Mouse (Mus musculus) ovary, postnatal 14 days (tissue): ENCODE measurements around the gene N4bp3.
"Not testable (repeated sequence)": the region's sequence is repeated elsewhere in the genome, so short reads cannot be mapped to it uniquely, and the experiment has no call there.

Experiments
- DNase-seq: peaks from one replicate; pipeline ENCODE4 v3.0.0; 2022; ENCODE audit warnings: low spot score

The N4bp3 gene

GRCm38 (mm10) chr11:51652889-51653418 lies 2.3 kb upstream of the N4bp3 start:
- no peak for DNase-seq

- DNase-seq, result no peak
Observed at GRCm38 (mm10) chr11:51650261-51650660, 381 bp downstream of the N4bp3 start.

DNA sequence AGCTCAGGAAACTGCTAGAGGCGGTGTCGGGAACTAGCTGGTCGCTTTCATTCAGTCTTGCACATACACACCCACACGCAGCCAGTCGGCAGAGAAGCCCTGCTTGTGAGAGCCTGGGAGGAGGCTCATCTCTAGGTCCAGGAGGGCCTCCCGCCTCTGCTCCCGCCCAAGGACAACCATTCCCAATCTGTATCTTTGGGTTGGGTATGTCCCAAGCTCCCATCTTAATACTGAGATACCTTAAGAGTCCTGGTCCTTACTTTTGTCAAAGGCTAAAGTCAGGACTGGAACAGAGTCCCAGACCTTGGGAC lies 798 bp downstream of the N4bp3 start:
- no peak for DNase-seq

DNA sequence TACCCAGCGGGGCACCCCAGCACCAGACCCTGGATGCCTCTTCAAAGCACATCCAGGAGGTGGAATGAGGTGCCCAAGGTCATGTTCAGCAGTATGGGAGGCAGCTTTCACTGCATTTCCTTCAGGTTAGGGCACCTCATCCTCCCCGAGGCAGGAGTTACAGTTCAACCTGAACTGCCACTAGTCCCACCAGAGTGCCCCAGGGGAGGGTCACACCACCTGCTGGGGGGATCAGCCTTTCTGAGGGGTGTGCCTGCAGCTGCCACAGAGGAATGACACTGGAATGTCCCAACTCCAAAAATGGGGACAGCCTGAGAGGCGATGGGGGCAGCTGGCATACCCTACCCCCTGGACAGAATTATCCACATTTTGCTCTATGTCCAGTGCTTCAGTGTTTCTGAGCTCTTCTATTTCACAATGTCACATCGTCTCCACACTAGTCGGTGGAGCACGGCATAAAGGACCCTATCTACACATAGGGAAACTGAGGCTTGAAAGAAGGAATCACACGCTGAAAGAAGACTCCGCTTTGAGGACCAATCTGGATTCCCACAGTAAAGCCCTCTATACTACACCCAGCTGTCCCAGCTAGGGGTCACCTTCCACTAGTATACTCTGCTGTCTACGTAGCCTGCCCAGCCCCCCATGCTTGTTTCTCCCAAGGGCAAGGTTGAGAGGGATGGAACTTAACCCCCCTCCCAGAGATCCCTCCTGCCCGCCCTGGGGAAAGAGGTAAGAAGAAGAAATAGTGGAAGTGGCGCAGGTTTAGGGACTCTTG lies 1.3 kb downstream of the N4bp3 start:
- no peak for DNase-seq

GRCm38 (mm10) chr11:51648566-51648965 lies 2.1 kb downstream of the N4bp3 start:
- DNase-seq, result no peak

GRCm38 (mm10) chr11:51646751-51647667 lies 3.6 kb downstream of the N4bp3 start:
- no peak for DNase-seq

DNA sequence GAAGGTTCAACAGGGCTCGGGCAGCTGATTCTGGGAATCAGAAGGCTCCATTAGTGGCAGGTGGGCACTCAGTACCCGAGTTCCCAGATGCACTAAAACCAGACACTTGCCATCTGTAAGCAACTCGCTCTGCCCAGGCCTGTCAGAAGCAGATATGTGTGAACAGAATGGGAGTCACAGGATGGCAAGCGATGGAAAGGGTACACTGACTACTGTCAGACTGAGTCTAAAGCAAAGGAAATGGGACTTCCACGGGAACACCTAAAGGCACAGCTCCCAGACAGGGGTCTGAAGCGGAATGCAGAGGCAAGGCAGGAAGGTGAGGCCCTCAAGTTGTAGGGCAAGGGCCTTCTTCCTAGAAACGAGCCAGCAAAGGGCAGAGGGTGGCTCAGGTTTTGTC lies 4.4 kb downstream of the N4bp3 start:
- DNase-seq, result no peak

DNA sequence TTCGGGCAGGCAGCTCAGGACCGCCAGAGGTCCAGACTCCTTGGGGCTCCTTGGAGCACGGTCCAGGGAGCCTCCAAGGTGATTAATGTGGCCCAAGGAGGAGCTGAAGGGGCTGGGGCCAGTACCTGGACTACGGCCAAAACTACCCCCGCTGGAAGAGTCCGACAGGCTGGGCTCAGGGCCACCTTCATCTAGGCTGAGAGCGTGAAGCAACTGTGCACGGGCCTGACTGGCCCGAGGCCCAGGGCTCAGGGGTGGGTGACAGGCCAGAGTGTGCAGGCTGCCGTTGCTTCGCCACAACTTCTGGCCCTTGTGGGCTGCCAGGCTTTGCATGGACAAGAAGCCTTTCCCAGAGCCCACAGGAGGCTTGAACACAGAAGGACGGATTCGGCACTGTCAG lies 5.3 kb downstream of the N4bp3 start:
- no peak for DNase-seq

GRCm38 (mm10) chr11:51644217-51644616 lies 6.4 kb downstream of the N4bp3 start:
- DNase-seq, result no peak

DNA sequence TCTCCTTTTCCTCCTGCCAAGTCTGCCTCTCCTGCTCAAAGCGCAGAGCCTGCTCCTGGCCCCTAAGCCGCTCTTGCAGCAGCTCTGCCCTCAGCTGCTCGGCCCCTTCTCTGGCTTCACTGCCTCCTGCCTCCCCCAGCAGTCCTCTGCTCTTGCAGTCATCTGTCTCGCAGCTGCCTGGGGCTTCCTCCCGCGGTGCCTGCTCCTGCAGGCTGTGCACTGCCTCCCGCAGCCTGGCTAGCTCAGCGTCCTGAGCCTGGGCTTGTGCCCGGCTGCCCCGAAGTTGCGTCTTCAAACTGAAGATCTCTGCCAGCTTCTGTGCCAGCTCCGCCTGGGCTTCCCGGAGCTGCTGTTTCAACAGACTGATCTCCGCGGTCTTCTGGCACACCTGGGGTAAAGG lies 6.9 kb downstream of the N4bp3 start:
- DNase-seq, result no peak

DNA sequence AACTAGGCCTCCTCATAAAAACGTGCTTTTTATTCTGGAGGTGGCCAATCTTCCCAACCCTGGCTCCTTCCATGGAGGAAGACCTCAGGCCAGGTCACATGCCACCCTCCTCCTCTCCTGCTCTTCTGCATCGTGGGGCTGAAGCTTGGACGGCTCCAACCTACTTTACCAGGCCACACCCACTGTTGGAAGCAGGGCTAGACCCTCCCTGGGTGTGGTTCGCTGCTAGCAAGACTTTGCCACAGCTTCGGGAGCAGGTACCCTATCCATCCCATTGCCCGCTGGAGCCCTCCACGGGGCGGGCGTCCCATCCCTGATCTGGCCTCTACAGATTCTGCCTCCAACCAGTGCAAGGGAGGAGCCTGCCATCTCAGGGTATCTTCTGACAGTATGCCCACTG lies 7.4 kb downstream of the N4bp3 start:
- DNase-seq, result no peak

DNA sequence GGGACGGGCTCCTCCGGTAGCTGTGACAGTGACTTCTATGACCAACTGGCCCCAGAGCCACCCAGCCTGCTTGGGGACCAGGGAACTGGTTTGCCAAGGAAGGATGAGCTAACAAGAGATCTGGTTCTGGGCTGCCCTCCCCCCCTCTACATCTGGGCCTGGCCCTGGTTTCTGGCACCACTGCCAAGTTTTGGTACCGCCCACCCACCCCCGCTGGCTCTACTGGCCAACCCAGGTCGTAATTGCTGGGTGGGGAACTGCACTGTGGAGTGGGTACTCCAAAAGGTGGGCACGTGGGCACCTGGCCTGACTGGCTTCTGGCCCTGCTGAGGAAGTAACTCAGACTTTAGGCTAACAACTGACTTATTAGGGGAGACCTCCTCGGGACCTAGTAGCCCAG lies 9.9 kb downstream of the N4bp3 start:
- DNase-seq, result no peak

GRCm38 (mm10) chr11:51638497-51638896 lies 12.1 kb downstream of the N4bp3 start:
- no peak for DNase-seq

DNA sequence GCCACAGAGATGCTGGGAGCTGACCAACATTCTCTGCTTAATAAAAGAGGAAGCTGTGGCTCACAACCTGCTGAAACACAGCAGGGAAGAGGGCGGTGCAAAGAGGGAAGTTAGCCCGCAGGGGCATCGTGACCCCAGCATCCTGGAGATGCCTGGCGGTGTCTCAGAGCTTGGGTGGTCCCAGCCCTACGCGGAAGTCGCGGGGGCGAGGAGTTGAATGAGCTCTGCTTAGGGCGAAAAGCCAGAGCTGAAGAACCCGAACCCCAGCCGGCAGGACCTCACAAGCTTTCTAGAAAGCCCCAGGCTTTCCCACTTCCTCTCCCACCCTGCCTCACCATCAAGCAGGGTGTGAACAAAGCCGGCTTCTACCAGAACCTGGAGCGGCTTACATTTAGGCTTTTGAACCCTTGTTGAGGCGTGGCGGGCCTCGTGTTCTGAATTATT lies 12.6 kb downstream of the N4bp3 start:
- DNase-seq, result no peak

DNA sequence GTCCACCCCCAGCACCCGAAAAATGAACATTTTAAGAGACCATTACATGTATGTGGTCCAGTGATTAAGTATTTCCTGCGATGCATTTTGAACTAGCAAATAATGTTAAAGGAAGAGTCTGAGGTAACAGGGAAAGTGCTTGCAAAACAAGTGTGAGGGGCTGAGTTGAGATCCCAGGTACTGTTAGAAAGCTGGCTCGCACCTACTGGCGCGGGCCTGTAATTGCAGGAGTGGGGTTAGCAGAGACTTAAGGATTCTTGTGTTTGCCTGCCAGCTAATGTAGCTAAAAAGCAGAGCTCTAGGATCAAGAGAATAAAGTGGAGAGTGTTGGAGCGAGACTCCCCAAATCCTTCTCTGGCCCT lies 14.3 kb downstream of the N4bp3 start:
- no peak for DNase-seq

- peak; percentile 78 for DNase-seq
Observed at GRCm38 (mm10) chr11:51635525-51636322, 14.9 kb downstream of the N4bp3 start, which contains the start of gene Rmnd5b. Gene Rmnd5b, minus strand, starts transcription at chr11:51635896.

- no peak for DNase-seq
Observed at GRCm38 (mm10) chr11:51635127-51635524, 15.5 kb downstream of the N4bp3 start.

DNA sequence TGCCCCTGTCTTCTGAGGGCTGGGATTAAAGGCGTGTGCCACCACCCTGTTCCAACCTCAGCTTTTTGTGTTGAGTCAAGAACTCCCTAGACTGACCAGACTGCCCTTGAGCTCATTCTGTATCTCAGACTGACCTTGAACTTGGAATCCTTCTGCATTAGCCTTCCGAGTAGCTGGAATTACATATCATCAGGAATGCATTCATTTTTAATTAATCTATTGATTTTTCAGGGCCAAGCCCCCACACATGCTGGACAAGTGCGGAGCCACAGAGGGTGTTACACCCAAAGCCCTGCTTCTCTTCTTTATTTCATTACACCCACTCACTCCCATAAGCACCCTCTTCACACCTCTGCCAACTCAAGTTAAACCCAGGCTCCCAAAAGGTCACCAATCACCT lies 16.9 kb downstream of the N4bp3 start:
- DNase-seq, result no peak

- DNase-seq, result not testable (repeated sequence)
Observed at GRCm38 (mm10) chr11:51633200-51633599, 17.4 kb downstream of the N4bp3 start.

DNA sequence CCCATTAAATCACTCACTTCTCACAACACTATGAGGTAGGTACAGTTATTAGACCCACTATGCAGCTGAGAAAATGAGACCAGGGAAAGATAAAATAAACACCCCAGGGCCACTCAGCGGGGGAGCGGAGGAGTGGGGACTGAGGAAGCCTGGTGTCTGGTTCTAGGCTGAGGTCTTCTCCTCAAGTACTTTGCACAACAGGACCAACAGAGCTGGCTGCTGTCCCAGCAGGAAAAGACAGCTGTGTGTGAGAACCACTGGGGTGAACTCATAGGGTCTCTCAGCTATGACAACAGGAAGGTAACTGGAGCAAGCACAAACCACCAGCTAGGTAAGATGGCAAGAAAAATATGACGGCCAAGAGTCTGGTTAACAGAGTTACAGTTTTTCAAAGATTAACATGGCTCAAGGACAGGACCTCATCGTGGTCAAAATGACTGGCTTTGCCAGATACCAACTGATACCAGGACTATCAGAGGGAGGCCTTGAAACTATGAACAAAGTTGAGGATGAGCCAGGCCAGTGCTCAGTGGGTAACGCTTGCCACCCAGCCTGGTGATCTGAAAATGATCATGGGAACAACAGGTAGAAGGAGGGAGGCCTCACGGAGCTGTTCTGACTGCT lies 18.4 kb downstream of the N4bp3 start:
- no peak for DNase-seq

DNA sequence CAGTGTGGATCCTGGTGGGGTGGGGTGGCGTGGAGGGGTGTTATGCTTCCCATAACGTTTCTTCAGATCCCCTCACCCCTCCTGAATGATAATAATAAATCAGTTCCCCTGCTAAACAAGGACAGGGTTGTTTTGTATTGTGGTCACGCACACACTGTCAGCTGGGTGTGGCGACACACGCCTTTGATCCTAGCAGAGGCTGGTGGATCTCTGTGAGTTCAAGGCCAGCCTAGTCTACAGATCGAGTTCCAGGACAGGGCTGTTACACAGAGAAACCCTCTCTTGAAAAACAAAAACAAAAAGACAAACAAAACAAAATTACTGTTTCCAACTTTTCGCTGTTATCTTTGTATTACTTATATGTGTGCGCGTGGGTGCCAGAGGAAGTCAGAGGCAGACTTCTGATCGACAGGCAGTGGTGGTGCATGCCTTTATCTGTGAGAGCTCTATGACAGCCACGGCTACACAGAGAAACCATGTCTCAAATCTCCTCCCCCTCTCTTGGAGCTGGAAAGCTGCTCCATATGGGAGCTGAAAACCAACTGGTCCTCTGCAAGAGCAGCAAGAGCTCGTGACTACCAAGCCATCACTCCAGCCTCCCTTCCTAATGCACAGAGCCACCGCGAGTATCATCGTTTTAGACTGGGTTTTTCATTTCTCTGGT lies 20.9 kb downstream of the N4bp3 start:
- no peak for DNase-seq
